Mouse (Mus musculus): ENCODE measurements around the gene Arhgap10. TPM values are rescaled to one million over a fixed set of nuclear protein-coding genes. Genes with fewer than 3 reads are reported as not detected.

Arhgap10 gene
- total and polyA plus RNA-seq, 3 experiments: 22.5 to 58.2 (median 51.4) TPM

DNA sequence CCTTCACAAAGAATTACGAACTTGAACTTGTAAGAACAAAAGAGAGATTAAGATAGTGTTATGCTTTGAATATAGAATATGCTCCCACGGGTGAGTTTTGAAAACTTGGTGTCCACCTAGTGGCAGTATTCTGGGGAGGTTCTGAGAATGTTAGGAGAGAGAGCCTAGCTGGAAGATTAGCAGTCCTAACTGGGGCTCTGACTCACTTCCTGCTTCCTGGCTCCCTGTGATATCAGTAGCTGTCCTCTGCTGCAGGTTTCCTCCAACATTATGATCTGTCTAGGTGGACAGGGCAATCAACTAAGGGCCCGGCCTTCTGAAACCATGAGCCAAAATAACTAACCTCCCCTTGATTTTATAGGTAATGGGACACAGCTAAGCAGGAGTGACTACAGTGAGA is 233.3 kb downstream of the Arhgap10 start:
- H3K27me3 ChIP-seq (ENCODE audit: control insufficient read depth, insufficient read depth, low read length): no peaks in the 10 kb centered on the region
- 75% methylated on average over 3 of the region's 3 CpGs for WGBS

DNA sequence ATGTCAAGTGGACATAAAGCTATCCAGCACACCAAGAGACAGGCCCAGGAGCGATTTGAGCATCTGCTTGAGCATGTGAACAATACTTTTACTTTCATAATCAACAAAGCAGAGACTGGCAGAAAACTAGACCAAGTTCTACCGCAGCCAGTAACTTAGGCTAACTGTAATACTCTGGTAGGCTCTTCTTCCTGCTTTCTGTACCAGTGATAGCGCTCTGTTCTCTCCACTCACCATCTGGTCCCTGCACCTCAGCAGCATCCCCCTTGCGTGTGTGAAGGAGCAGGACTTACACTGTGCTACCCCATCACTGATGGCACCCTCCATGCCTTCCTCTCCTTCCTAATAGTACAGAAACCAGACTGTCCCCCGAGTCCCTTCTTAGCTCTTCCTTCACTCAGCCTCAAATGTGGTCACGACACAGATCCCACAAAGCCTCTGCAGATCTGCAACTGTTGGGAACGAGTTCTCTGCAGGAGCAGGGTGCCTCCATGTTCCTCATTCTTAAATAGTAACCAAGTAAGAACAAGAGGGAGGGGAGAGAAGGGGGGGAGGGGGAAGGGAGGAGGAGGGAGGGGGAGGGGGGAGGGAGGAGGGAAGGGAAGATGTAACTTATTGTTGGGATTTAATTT is 235.0 kb downstream of the Arhgap10 start:
- Histone ChIP-seq H3K4me3 (no peak overlapping the region), H3K27ac (no peak overlapping the region), H3K27me3 (ENCODE audit: control insufficient read depth, insufficient read depth, low read length) (no peaks in the 10 kb centered on the region), H3K79me2 (replicated peaks; ENCODE audit: control insufficient read depth, insufficient read depth, low read length) (no peaks in the 10 kb centered on the region; the same call in 1 of the 2 replicates), H3K9ac (ENCODE audit: low read depth, low read length) (no peak overlapping the region), H3K36me3 (ENCODE audit: control insufficient read depth, insufficient read depth, low read length) (no peaks in the 10 kb centered on the region), H3K4me1 (ENCODE audit: control insufficient read depth, insufficient read depth, low read length) (no peaks in the 10 kb centered on the region)
- TF ChIP-seq EP300 (IDR thresholded peaks at IDR 0.05; ENCODE audit: insufficient read depth, low read depth, low read length) (no peak), CTCF (IDR thresholded peaks at IDR 0.05) (no peak), POLR2A (IDR thresholded peaks at IDR 0.05; ENCODE audit: insufficient read depth, low read depth, low read length) (no peak)
- intact Hi-C loops (cut with DNase I): no loop called here
- WGBS: 86% methylated on average over 7 of the region's 7 CpGs
- peak in 1 of 2 experiments; percentile 8 for DNase-seq

More for the DNA sequence above, 233.3 kb downstream of the Arhgap10 start:
- Histone ChIP-seq H3K4me1 (ENCODE audit: control insufficient read depth, insufficient read depth, low read length) (no peaks in the 10 kb centered on the region), H3K9ac (ENCODE audit: low read depth, low read length) (no peak overlapping the region), H3K36me3 (ENCODE audit: control insufficient read depth, insufficient read depth, low read length) (no peaks in the 10 kb centered on the region), H3K4me3 (no peak overlapping the region), H3K27ac (no peak overlapping the region), H3K79me2 (replicated peaks; ENCODE audit: control insufficient read depth, insufficient read depth, low read length) (no peaks in the 10 kb centered on the region; the same call in 1 of the 2 replicates)
- no peak for DNase-seq
- TF ChIP-seq CTCF (IDR thresholded peaks at IDR 0.05) (peak; percentile 19; the same call in 1 of the 2 replicates), POLR2A (IDR thresholded peaks at IDR 0.05; ENCODE audit: insufficient read depth, low read depth, low read length) (no peak)
- intact Hi-C loops (cut with DNase I): no loop called here

DNA sequence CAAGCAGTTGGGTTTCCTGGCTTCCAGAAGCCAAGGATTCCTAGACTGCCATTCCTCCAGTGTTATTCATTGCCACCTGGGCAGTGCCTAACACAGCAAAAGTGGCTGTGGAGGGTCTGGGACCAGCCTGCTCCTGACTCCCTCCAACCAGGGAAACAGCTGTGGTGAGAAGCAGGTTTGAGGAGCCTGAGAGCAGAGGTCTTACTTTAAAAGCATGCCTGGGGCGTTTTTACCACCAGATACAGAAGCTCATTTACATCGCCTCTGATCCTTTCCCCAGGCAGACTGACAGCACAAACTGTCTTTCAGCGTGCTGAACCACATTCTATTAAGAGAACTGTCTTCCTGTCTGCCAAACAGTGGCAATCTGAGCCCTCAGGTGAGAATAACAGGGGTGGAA is 237.8 kb downstream of the Arhgap10 start:
- intact Hi-C loops (cut with DNase I): no loop called here
- WGBS: 75% methylated on average over 3 of the region's 3 CpGs

DNA sequence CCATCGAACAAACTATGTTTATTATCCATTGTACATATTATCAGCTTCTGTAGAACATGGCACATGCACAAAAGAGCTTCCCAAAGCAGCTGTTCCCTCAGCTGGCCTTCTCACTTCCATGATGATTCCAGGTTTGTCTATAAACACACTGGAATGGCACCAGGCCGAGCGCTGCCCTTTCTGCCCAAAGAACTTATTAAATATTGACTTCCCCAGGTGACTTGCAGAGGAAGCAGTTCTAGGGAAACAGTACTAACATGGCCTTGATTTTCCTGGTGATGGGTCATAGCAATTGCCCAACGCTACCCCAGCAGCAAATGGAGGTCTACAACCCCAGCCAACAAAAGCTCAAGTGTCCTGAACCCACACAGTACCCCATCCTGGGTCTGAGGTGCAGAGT is 239.5 kb downstream of the Arhgap10 start:
- peaks cover 7% of the 10 kb centered on the region for H3K4me1 ChIP-seq (ENCODE audit: control insufficient read depth, insufficient read depth, low read length)
- intact Hi-C loops (cut with DNase I): no loop called here
- TF ChIP-seq CTCF (IDR thresholded peaks at IDR 0.05) (no peak), EP300 (IDR thresholded peaks at IDR 0.05; ENCODE audit: insufficient read depth, low read depth, low read length) (no peak), POLR2A (IDR thresholded peaks at IDR 0.05; ENCODE audit: insufficient read depth, low read depth, low read length) (no peak)
- no peak overlapping the region for H3K9ac ChIP-seq (ENCODE audit: low read depth, low read length)
- WGBS: 94% methylated on average over 4 of the region's 4 CpGs
- H3K36me3 ChIP-seq (ENCODE audit: control insufficient read depth, insufficient read depth, low read length): peaks cover 2% of the 10 kb centered on the region; the same call in 1 of the 2 replicates
- no peak for DNase-seq
- H3K79me2 ChIP-seq (replicated peaks; ENCODE audit: control insufficient read depth, insufficient read depth, low read length): no peaks in the 10 kb centered on the region
- H3K27me3 ChIP-seq (ENCODE audit: control insufficient read depth, insufficient read depth, low read length): no peaks in the 10 kb centered on the region
- H3K4me3 ChIP-seq: no peak overlapping the region
- H3K27ac ChIP-seq: no peak overlapping the region

More for the DNA sequence above, 237.8 kb downstream of the Arhgap10 start:
- Histone ChIP-seq H3K4me3 (no peak overlapping the region), H3K27ac (no peak overlapping the region), H3K27me3 (ENCODE audit: control insufficient read depth, insufficient read depth, low read length) (no peaks in the 10 kb centered on the region), H3K4me1 (ENCODE audit: control insufficient read depth, insufficient read depth, low read length) (peaks cover 7% of the 10 kb centered on the region), H3K36me3 (ENCODE audit: control insufficient read depth, insufficient read depth, low read length) (peaks cover 2% of the 10 kb centered on the region; the same call in 1 of the 2 replicates), H3K79me2 (replicated peaks; ENCODE audit: control insufficient read depth, insufficient read depth, low read length) (no peaks in the 10 kb centered on the region), H3K9ac (ENCODE audit: low read depth, low read length) (no peak overlapping the region)
- TF ChIP-seq CTCF (IDR thresholded peaks at IDR 0.05) (no peak), EP300 (IDR thresholded peaks at IDR 0.05; ENCODE audit: insufficient read depth, low read depth, low read length) (no peak), POLR2A (IDR thresholded peaks at IDR 0.05; ENCODE audit: insufficient read depth, low read depth, low read length) (no peak)
- no peak for DNase-seq

GRCm38 (mm10) chr8:77276827-77277226 is 240.9 kb downstream of the Arhgap10 start:
- H3K9ac ChIP-seq (ENCODE audit: low read depth, low read length): no peak overlapping the region; the same call in 1 of the 2 replicates
- H3K4me3 ChIP-seq: peak overlapping the region; percentile 38
- intact Hi-C loops (cut with DNase I): no loop called here
- H3K79me2 ChIP-seq (replicated peaks; ENCODE audit: control insufficient read depth, insufficient read depth, low read length): no peaks in the 10 kb centered on the region
- H3K27ac ChIP-seq: peak overlapping the region; percentile 44
- DNase-seq: peak; percentile 73 to 82
- TF ChIP-seq POLR2A (IDR thresholded peaks at IDR 0.05; ENCODE audit: insufficient read depth, low read depth, low read length) (peak; percentile 42; the same call in 1 of the 2 replicates), CTCF (IDR thresholded peaks at IDR 0.05) (peak; percentile 45), EP300 (IDR thresholded peaks at IDR 0.05; ENCODE audit: insufficient read depth, low read depth, low read length) (no peak)
- no peaks in the 10 kb centered on the region for H3K27me3 ChIP-seq (ENCODE audit: control insufficient read depth, insufficient read depth, low read length)
- WGBS: 25% methylated on average over 10 of the region's 10 CpGs
- H3K4me1 ChIP-seq (ENCODE audit: control insufficient read depth, insufficient read depth, low read length): peaks cover 7% of the 10 kb centered on the region
- H3K36me3 ChIP-seq (ENCODE audit: control insufficient read depth, insufficient read depth, low read length): peaks cover 2% of the 10 kb centered on the region; the same call in 1 of the 2 replicates

GRCm38 (mm10) chr8:77275571-77275970 is 242.2 kb downstream of the Arhgap10 start:
- H3K79me2 ChIP-seq (replicated peaks; ENCODE audit: control insufficient read depth, insufficient read depth, low read length): no peaks in the 10 kb centered on the region
- intact Hi-C loops (cut with DNase I): no loop called here
- peaks cover 7% of the 10 kb centered on the region for H3K4me1 ChIP-seq (ENCODE audit: control insufficient read depth, insufficient read depth, low read length)
- no peak for DNase-seq
- 67% methylated on average over 5 of the region's 5 CpGs for WGBS
- no peak overlapping the region for H3K4me3 ChIP-seq
- TF ChIP-seq EP300 (IDR thresholded peaks at IDR 0.05; ENCODE audit: insufficient read depth, low read depth, low read length) (no peak), CTCF (IDR thresholded peaks at IDR 0.05) (no peak), POLR2A (IDR thresholded peaks at IDR 0.05; ENCODE audit: insufficient read depth, low read depth, low read length) (no peak)
- no peaks in the 10 kb centered on the region for H3K27me3 ChIP-seq (ENCODE audit: control insufficient read depth, insufficient read depth, low read length)
- H3K27ac ChIP-seq: peak overlapping the region; percentile 38
- H3K9ac ChIP-seq (ENCODE audit: low read depth, low read length): no peak overlapping the region
- peaks cover 2% of the 10 kb centered on the region; the same call in 1 of the 2 replicates for H3K36me3 ChIP-seq (ENCODE audit: control insufficient read depth, insufficient read depth, low read length)
